Mouse (Mus musculus): ENCODE measurements at regions not wholly inside any gene's neighbourhood (a gene's known extent, or its start where the extent isn't known, plus 50 kb on each side); places are given as distances from the start of the nearest gene placed in this dataset.

DNA sequence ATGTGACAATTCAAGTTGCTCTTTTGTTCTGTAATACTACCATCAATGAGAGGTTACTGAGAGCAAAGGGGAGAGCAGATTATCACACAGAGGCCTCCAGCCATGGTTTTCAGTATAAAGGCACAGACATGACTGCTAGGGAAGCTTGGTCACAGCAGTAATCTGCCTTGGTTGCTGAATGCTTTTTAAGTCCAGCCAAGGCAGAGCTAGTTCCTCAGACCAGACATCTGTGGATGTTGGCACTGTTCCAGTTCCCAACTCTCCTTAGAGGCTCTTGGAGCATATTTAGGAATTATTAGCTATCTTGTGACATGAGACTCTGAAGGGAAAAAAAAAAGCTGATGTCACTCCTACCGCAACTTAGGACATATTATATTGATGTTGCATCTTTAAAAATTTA, 347.5 kb downstream of the Hsfy2 start:
- H3K36me3 ChIP-seq: no peaks in the 10 kb centered on the region
- H3K4me3 ChIP-seq (replicated peaks): no peak overlapping the region
- no peak overlapping the region for H3K27ac ChIP-seq
- no peaks in the 10 kb centered on the region for H3K4me1 ChIP-seq
- no peaks in the 10 kb centered on the region for H3K27me3 ChIP-seq (replicated peaks)
- no peak overlapping the region for H3K9ac ChIP-seq
- no peaks in the 10 kb centered on the region for H3K9me3 ChIP-seq
- ATAC-seq (ENCODE audit: insufficient read depth, low FRiP score, low read depth): no peak
- H3K4me2 ChIP-seq: no peak overlapping the region
- 50% methylated on average over 1 of the region's 1 CpGs for WGBS

DNA sequence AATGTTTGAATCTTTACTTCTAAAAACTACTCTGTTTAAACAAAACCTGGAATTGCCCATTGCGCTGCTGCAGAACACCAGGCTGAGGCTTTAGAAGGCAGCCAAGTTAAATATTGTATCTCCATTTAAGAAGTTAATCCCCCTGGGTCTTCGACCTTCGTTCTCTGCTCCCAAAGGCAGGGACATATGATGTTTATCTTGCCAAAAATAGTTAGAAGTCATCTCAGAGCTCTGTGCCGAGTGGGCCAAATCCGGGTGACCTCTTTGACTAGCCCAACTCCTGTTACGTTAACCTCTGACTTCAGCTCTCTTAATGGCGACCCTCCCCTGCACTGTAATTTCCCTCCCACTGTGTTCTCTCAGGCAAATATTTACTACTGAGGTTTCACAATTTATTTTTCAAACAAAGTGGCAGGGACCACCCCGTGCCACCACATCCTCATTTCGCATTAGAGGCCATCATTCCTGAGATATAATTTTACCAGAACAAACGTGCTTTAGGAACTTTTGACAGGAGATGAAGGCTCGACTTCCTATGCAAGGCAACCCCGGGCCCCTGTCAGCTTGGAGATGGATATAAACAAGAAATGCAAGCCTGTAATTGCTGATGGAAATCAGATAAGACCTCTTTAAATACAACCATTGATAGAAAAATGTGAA, 350.7 kb downstream of the Hsfy2 start:
- Histone ChIP-seq H3K27ac (no peak overlapping the region), H3K9me3 (no peaks in the 10 kb centered on the region), H3K9ac (no peak overlapping the region), H3K4me3 (replicated peaks) (no peak overlapping the region), H3K36me3 (no peaks in the 10 kb centered on the region), H3K27me3 (replicated peaks) (no peaks in the 10 kb centered on the region), H3K4me1 (no peaks in the 10 kb centered on the region), H3K4me2 (no peak overlapping the region)
- WGBS: 20% methylated on average over 12 of the region's 12 CpGs
- no peak for ATAC-seq (ENCODE audit: insufficient read depth, low FRiP score, low read depth)

DNA sequence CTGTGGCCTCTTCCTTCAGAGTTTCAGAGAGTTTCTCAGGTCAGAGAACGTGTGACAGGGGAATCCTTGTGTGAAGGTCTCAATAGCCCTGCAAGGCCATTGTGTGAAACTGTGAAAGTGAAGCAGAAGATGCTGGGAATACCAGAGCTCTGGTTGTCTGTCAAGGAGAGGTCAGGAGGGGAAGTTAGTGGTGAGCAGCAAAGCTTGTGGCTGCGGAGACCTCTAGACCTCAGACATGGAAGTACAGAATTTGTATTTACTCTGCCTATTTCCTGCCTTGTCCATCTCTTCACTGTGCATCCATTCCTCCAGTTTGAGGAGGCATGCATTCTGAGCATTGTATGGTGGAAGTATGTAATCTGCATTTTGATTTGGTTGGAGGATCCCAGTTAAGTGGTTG, 375.5 kb downstream of the Hsfy2 start:
- no peak overlapping the region for H3K9ac ChIP-seq
- ATAC-seq (ENCODE audit: insufficient read depth, low FRiP score, low read depth): no peak
- H3K27ac ChIP-seq: no peak overlapping the region
- no peaks in the 10 kb centered on the region for H3K4me1 ChIP-seq
- no peak overlapping the region for H3K4me3 ChIP-seq (replicated peaks)
- no peak overlapping the region for H3K4me2 ChIP-seq
- 68% methylated on average over 2 of the region's 2 CpGs for WGBS
- no peaks in the 10 kb centered on the region for H3K27me3 ChIP-seq (replicated peaks)
- H3K36me3 ChIP-seq: no peaks in the 10 kb centered on the region
- H3K9me3 ChIP-seq: no peaks in the 10 kb centered on the region

DNA sequence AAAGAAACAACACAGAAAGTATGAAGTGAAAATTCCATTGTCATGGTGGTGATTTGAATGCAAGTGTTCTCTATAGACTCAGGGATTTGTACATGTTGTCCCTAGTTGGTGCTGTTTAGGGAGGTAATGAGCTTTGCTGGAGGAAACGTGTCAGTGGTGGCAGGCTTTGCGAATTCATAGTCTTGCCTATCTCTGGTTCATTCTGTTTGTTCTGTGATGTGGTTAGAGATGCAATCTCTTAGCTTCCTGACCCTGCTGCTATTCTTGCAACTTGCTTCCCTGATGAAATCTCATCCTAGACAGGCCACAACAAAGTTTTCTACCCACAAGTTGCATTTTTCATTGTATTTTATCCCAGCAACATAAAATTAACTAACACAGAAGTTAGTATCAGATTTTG, 376.5 kb downstream of the Hsfy2 start:
- H3K27me3 ChIP-seq (replicated peaks): no peaks in the 10 kb centered on the region
- H3K9ac ChIP-seq: no peak overlapping the region
- H3K27ac ChIP-seq: no peak overlapping the region
- no peak overlapping the region for H3K4me3 ChIP-seq (replicated peaks)
- H3K4me2 ChIP-seq: no peak overlapping the region
- 70% methylated on average over 2 of the region's 2 CpGs for WGBS
- no peaks in the 10 kb centered on the region for H3K9me3 ChIP-seq
- H3K4me1 ChIP-seq: no peaks in the 10 kb centered on the region
- ATAC-seq (ENCODE audit: insufficient read depth, low FRiP score, low read depth): no peak
- H3K36me3 ChIP-seq: no peaks in the 10 kb centered on the region

DNA sequence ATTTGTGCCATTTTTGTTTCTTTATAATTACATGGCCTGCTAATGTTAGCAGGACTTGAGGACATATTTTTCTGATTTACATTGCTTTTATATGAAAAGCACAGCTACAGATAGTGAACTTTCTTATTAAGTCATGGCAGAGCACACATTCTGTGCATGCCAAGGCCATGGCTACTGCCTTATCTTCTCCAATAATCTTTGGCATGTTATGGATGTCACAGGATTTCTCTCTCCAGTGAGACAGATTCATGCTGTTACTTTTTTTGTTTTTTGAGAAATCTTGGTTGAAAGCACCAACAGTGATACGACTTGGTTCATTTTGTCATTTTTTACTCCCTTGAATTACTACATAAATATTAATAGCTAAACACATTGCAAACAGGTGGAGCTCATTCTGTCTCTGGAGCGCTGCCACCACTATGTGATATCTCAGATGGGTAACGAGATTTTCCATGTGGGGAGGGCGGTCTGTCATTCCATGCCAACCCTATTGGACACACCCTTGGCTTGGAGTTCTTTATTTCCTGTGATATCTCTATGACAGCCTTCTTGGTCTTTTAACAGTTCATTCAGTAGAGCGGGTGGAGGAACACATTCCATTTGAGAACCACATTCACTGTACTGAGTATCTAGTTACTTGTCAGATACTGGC, 380.3 kb downstream of the Hsfy2 start:
- no peaks in the 10 kb centered on the region for H3K27me3 ChIP-seq (replicated peaks)
- H3K4me2 ChIP-seq: no peak overlapping the region
- no peak overlapping the region for H3K27ac ChIP-seq
- no peaks in the 10 kb centered on the region for H3K9me3 ChIP-seq
- no peak for ATAC-seq (ENCODE audit: insufficient read depth, low FRiP score, low read depth)
- H3K9ac ChIP-seq: no peak overlapping the region
- WGBS: 80% methylated on average over 5 of the region's 5 CpGs
- H3K4me3 ChIP-seq (replicated peaks): no peak overlapping the region
- no peaks in the 10 kb centered on the region for H3K4me1 ChIP-seq
- no peaks in the 10 kb centered on the region for H3K36me3 ChIP-seq

DNA sequence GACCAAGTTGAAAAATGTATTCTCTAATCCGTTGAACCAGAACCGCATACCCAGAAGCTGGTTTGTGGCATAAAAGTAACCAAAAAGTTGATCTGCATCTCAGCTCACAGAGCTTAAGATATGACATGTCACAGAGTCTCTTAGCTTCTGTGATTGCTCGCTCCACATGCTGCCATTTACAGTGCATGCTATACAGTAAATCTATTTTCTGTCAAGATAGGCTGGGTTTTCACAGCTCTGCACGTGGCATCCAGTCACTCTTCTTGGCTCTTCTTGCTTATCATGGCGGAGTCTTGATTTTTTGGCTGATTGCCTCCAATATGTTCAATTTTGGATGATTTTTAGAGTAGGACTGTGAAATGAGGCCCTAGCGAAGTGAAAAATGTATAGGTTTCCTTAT, 397.5 kb downstream of the Hsfy2 start:
- no peak overlapping the region for H3K27ac ChIP-seq
- 85% methylated on average over 6 of the region's 6 CpGs for WGBS
- no peak overlapping the region for H3K9ac ChIP-seq
- no peak overlapping the region for H3K4me3 ChIP-seq (replicated peaks)
- no peaks in the 10 kb centered on the region for H3K4me1 ChIP-seq
- no peaks in the 10 kb centered on the region for H3K36me3 ChIP-seq
- H3K9me3 ChIP-seq: no peaks in the 10 kb centered on the region
- no peaks in the 10 kb centered on the region for H3K27me3 ChIP-seq (replicated peaks)
- no peak for ATAC-seq (ENCODE audit: insufficient read depth, low FRiP score, low read depth)
- no peak overlapping the region for H3K4me2 ChIP-seq

DNA sequence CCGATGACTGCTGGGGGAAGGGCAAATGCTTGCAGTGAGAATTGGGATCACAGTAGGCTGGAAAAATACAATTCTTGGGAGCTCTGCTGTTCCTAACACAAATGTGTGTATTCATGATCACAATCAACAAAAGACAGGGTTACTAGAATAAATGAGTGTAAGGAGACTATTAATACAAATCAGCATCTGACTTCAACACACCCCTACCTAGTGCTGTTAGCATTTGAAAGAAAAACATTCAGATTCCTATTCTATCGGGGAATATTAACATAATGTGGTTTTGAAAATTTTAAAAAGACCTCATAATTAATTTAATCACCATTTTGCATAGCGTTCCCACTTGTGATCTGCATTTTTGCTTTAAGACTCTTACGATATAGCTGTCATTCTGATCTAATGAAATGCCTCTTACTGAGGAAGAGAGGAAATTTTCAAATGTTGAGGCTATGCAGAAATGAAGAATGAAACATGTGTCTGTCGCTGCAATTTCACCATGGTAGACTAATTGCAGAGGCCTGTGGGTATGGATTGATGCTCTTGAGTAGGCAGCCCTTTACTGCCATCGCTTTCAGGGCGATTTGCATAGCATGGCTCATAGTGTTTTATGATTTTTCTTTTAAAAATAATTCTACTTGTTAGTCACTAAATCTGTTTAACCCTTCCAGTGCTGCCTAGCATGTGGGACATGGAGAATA, 410.8 kb downstream of the Hsfy2 start:
- no peak for ATAC-seq (ENCODE audit: insufficient read depth, low FRiP score, low read depth)
- no peak overlapping the region for H3K9ac ChIP-seq
- no peaks in the 10 kb centered on the region for H3K36me3 ChIP-seq
- H3K27ac ChIP-seq: no peak overlapping the region
- WGBS: 89% methylated on average over 7 of the region's 7 CpGs
- no peak overlapping the region for H3K4me2 ChIP-seq
- no peaks in the 10 kb centered on the region for H3K27me3 ChIP-seq (replicated peaks)
- H3K4me1 ChIP-seq: no peaks in the 10 kb centered on the region
- no peak overlapping the region for H3K4me3 ChIP-seq (replicated peaks)
- H3K9me3 ChIP-seq: no peaks in the 10 kb centered on the region

DNA sequence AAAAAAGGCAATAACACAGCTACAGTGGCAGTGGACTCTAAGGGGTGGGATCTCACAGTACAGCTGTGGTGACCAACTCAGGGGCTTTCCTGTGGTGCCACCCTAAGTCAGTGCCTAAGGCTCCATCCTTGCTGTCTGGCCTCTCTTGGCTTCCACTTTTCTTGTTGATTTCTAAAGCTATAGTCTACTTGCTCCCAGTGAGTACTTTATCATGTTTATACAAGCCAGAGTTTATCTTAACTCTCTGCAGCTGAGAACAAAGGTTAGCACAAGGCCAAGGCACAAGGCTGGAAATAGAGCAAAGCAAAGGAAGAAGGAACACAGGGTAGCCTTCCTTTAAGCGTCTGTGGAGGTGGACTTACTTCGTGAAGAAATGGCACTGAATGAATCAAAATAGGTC, 417.5 kb downstream of the Hsfy2 start:
- Histone ChIP-seq H3K36me3 (no peaks in the 10 kb centered on the region), H3K27me3 (replicated peaks) (no peaks in the 10 kb centered on the region), H3K9me3 (no peaks in the 10 kb centered on the region), H3K4me3 (replicated peaks) (no peak overlapping the region), H3K4me1 (no peaks in the 10 kb centered on the region), H3K4me2 (no peak overlapping the region), H3K9ac (no peak overlapping the region), H3K27ac (no peak overlapping the region)
- ATAC-seq (ENCODE audit: insufficient read depth, low FRiP score, low read depth): no peak
- 22% methylated on average over 2 of the region's 2 CpGs for WGBS

DNA sequence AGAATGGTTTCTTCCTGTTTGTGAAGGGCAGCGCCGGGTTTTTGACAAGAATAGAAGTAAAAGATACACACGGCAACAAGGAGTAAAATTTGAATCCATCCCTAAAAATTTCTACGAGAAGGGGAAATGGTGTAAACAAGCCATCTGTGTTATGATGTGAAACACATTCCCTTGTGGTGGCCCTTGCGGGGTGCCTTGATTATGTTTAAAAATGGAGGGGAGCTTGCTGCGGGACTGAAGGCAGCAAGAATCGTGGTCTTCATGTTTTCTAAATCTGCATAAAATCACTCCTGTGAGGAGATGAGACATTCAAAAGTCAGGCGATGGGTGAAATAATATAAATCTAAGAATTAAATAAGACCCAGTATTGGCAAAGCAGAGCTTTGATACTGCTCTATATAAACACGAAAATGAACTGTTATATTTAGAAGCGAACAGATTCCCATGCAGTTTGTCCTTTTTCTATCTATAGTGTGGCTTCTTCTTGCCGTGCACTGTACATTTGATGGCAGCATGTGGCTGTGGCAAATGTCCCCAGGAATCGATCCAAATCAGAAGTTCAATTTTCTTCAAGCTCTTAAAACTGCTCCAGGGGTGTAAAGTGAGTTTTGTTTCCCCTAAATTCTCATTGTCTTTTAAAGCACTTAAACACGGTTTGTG, 426.4 kb downstream of the Hsfy2 start:
- 72% methylated on average over 13 of the region's 13 CpGs for WGBS
- Histone ChIP-seq H3K9ac (no peak overlapping the region), H3K27ac (no peak overlapping the region), H3K4me1 (no peaks in the 10 kb centered on the region), H3K9me3 (no peaks in the 10 kb centered on the region), H3K27me3 (replicated peaks) (no peaks in the 10 kb centered on the region), H3K4me2 (no peak overlapping the region), H3K4me3 (replicated peaks) (no peak overlapping the region), H3K36me3 (no peaks in the 10 kb centered on the region)
- ATAC-seq (ENCODE audit: insufficient read depth, low FRiP score, low read depth): no peak

DNA sequence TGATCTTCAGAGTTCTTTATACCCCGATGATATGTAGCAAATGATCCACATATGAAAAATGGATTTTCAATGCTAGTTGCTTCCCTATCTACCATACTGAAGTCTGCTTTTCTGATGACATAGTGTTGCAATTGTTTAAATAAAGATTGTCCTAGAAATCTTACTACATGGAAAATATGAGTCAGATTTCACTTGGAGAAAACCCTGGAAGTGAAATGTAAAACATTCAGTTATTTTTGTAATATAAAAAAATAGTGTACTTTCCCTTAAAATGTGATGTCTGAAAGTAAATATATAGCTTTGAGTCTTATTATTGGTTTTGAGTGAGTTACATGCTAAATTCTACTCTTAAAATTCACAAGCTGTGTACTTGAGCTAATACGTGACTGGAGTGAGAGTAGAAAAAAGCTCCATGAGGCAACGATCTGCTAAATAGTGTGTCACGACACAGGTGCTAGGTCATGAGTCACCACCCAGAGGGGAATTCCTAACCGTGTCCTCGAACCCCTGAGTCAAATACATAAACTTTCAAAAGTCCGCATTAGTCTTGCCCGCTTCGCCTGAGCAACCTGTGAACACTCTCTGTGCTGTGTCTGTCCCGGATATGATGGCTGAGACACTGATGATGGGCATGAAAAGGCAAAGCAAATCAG, 430.5 kb downstream of the Hsfy2 start:
- Histone ChIP-seq H3K4me2 (no peak overlapping the region), H3K4me3 (replicated peaks) (no peak overlapping the region), H3K9ac (no peak overlapping the region), H3K9me3 (no peaks in the 10 kb centered on the region), H3K4me1 (no peaks in the 10 kb centered on the region), H3K36me3 (no peaks in the 10 kb centered on the region), H3K27ac (no peak overlapping the region), H3K27me3 (replicated peaks) (no peaks in the 10 kb centered on the region)
- WGBS: 84% methylated on average over 10 of the region's 10 CpGs
- no peak for ATAC-seq (ENCODE audit: insufficient read depth, low FRiP score, low read depth)

DNA sequence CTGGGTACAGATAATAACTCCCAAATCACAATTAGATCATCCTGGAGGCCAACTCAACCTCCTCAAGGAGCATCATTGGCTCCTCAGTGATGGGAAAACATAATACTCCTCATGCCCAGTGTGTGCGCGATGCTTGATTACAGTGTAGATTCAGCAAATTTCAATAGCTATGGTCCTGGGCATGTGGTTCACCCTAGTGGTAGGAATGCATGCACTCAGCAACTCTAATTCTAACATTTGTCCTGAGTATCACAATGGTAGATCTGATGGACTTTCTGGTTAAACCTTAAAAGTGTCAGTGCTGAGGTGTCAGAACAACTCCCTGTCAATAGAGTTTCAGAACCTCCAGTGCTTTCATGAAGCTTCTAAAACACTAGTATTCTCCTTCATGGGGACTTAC, 442.0 kb downstream of the Hsfy2 start:
- Histone ChIP-seq H3K4me2 (no peak overlapping the region), H3K9me3 (no peaks in the 10 kb centered on the region)
- WGBS: 98% methylated on average over 2 of the region's 2 CpGs

More for the DNA sequence above, 442.0 kb downstream of the Hsfy2 start:
- H3K27me3 ChIP-seq (replicated peaks): no peaks in the 10 kb centered on the region
- no peaks in the 10 kb centered on the region for H3K36me3 ChIP-seq
- no peak overlapping the region for H3K27ac ChIP-seq
- no peaks in the 10 kb centered on the region for H3K4me1 ChIP-seq
- no peak overlapping the region for H3K4me3 ChIP-seq (replicated peaks)
- ATAC-seq (ENCODE audit: insufficient read depth, low FRiP score, low read depth): no peak
- H3K9ac ChIP-seq: no peak overlapping the region

Data from stomach, embryonic 15.5 days (tissue).